Mouse (Mus musculus): ENCODE data around the gene Fbxw7.

Gene Fbxw7

GRCm38 (mm10) chr3:84851801-84852200, 36.7 kb downstream of the Fbxw7 start:
- no peak for TF ChIP-seq GATA4 (IDR thresholded peaks at IDR 0.05; ENCODE audit: insufficient replicate concordance, low read length)

- peak; percentile 39; the same call in 1 of the 2 replicates for TF ChIP-seq GATA4 (IDR thresholded peaks at IDR 0.05; ENCODE audit: insufficient replicate concordance, low read length)
These were observed 37.8 kb downstream of the Fbxw7 start for GRCm38 (mm10) chr3:84852877-84853276.

GRCm38 (mm10) chr3:84854440-84854839, 39.4 kb downstream of the Fbxw7 start:
- no peak for TF ChIP-seq GATA4 (IDR thresholded peaks at IDR 0.05; ENCODE audit: insufficient replicate concordance, low read length)

- no peak for TF ChIP-seq GATA4 (IDR thresholded peaks at IDR 0.05; ENCODE audit: insufficient replicate concordance, low read length)
These were observed 45.6 kb downstream of the Fbxw7 start for GRCm38 (mm10) chr3:84860669-84861068.

GRCm38 (mm10) chr3:84865684-84866083, 50.6 kb downstream of the Fbxw7 start:
- no peak for TF ChIP-seq GATA4 (IDR thresholded peaks at IDR 0.05; ENCODE audit: insufficient replicate concordance, low read length)

GRCm38 (mm10) chr3:84866866-84867265, 51.8 kb downstream of the Fbxw7 start:
- no peak for TF ChIP-seq GATA4 (IDR thresholded peaks at IDR 0.05; ENCODE audit: insufficient replicate concordance, low read length)

- TF ChIP-seq GATA4 (IDR thresholded peaks at IDR 0.05; ENCODE audit: insufficient replicate concordance, low read length): no peak
These were observed 52.4 kb downstream of the Fbxw7 start for GRCm38 (mm10) chr3:84867434-84867975.

- TF ChIP-seq GATA4 (IDR thresholded peaks at IDR 0.05; ENCODE audit: insufficient replicate concordance, low read length): no peak
These were observed 52.9 kb downstream of the Fbxw7 start for GRCm38 (mm10) chr3:84867991-84868390.

GRCm38 (mm10) chr3:84870126-84870525, 55.1 kb downstream of the Fbxw7 start:
- TF ChIP-seq GATA4 (IDR thresholded peaks at IDR 0.05; ENCODE audit: insufficient replicate concordance, low read length): no peak

GRCm38 (mm10) chr3:84875306-84875705, 60.2 kb downstream of the Fbxw7 start:
- TF ChIP-seq GATA4 (IDR thresholded peaks at IDR 0.05; ENCODE audit: insufficient replicate concordance, low read length): no peak

GRCm38 (mm10) chr3:84876211-84876610, 61.1 kb downstream of the Fbxw7 start:
- no peak for TF ChIP-seq GATA4 (IDR thresholded peaks at IDR 0.05; ENCODE audit: insufficient replicate concordance, low read length)

- peak; percentile 51; the same call in 1 of the 2 replicates for TF ChIP-seq GATA4 (IDR thresholded peaks at IDR 0.05; ENCODE audit: insufficient replicate concordance, low read length)
These were observed 68.9 kb downstream of the Fbxw7 start for GRCm38 (mm10) chr3:84883817-84884483.

- TF ChIP-seq GATA4 (IDR thresholded peaks at IDR 0.05; ENCODE audit: insufficient replicate concordance, low read length): 0 out of 2 replicates have a peak, but pooled peaks have one; percentile 38
These were observed 74.6 kb downstream of the Fbxw7 start for GRCm38 (mm10) chr3:84889648-84890047.

- TF ChIP-seq GATA4 (IDR thresholded peaks at IDR 0.05; ENCODE audit: insufficient replicate concordance, low read length): no peak
These were observed 75.9 kb downstream of the Fbxw7 start for GRCm38 (mm10) chr3:84890983-84891382.

GRCm38 (mm10) chr3:84897952-84898351, 82.9 kb downstream of the Fbxw7 start:
- TF ChIP-seq GATA4 (IDR thresholded peaks at IDR 0.05; ENCODE audit: insufficient replicate concordance, low read length): no peak

GRCm38 (mm10) chr3:84906528-84906927, 91.5 kb downstream of the Fbxw7 start:
- TF ChIP-seq GATA4 (IDR thresholded peaks at IDR 0.05; ENCODE audit: insufficient replicate concordance, low read length): no peak

- TF ChIP-seq GATA4 (IDR thresholded peaks at IDR 0.05; ENCODE audit: insufficient replicate concordance, low read length): no peak
These were observed 99.2 kb downstream of the Fbxw7 start for GRCm38 (mm10) chr3:84914284-84914683.

Data from liver, adult (tissue).